Mouse (Mus musculus) stomach, postnatal 0 days (tissue): ENCODE data around the gene Drd4.

Experiments used
- CTCF ChIP-seq: IDR thresholded peaks from 2 replicates; pipeline ENCODE4 v1.5.1; 2016; ENCODE audit warnings: antibody characterized with exemption, low read depth, mild to moderate bottlenecking, moderate library complexity
- EP300 ChIP-seq: optimal IDR thresholded peaks from 2 replicates; pipeline ENCODE3; 2016; ENCODE audit warnings: antibody characterized with exemption

DNA sequence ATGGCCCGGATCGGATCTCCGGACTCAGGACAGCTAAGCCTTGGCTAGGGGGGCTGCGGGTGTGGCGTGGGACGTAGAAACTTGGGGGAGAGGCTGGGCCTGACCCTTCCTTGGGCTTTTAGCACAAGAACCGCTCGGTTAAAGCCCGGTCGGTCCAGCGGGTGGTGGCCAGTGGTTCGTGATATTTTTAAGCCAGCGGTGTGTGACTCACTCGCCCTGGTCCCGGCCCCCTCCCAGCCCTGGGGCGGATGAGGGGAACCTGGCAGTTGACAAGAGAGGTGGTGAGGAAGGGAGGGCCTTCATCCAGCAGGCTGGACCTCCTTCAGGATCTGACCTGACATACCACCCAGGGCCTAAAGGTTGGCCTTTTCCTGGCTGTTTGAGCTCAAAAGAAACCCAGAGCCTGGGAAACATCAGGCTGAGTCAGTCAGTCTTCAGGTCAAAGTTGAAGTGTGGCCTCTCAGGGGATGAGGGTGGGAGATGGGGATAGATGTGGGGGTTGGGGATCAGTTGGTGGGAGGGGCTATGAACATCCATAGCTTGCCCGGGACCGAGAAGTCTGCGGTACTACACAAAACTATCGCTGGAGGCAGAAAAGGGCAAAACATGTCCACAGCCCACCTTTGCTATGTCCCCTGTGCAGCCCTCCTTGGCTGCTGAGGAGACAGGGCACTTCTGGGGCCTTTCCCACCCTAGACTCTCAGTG lies 47.6 kb downstream of the Drd4 start:
- TF ChIP-seq CTCF (no peak), EP300 (no peak)
